Mouse (Mus musculus) MEL (cell line): Measurements from ENCODE around the gene Lmbrd2. TPM values are rescaled to one million over a fixed set of nuclear protein-coding genes. Genes with fewer than 3 reads are reported as not detected.

Experiments
- DNase-seq: peaks from one replicate; pipeline ENCODE4 v3.0.0; 2011; ENCODE audit warnings: low read depth, low spot score
- H3K27ac ChIP-seq: 2 replicates; pipeline ENCODE4 v1.5.1; 2012; ENCODE audit warnings: low read depth, mild to moderate bottlenecking, control low read depth, low read length, moderate library complexity; ENCODE audit not compliant: control insufficient read depth
- H3K27me3 ChIP-seq, 2 experiments: fragments of 150-350 bp in 1 of 2; sonication (generic) in 1 of 2; 2 replicates each; pipeline ENCODE4 v1.6.1; 2012; ENCODE audit warnings: low read length in 2 of 2, mild to moderate bottlenecking in 2 of 2, improper control_type of control experiment in 1 of 2, moderate library complexity in 1 of 2; ENCODE audit not compliant: insufficient read depth in 2 of 2, control insufficient read depth in 1 of 2
- H3K36me3 ChIP-seq, 2 experiments: 2 replicates each; pipeline ENCODE4 v1.6.1; 2012 to 2014; ENCODE audit warnings: low read length in 2 of 2, improper control_type of control experiment in 1 of 2, inconsistent platforms in 1 of 2, mild to moderate bottlenecking in 1 of 2; ENCODE audit not compliant: insufficient read depth in 2 of 2, control insufficient read depth in 1 of 2
- H3K4me1 ChIP-seq, 2 experiments: fragments of 150-350 bp in 1 of 2; sonication (generic) in 1 of 2; 2 replicates each; pipeline ENCODE4 v1.6.1; 2012; ENCODE audit warnings: low read length in 2 of 2, improper control_type of control experiment in 1 of 2, mild to moderate bottlenecking in 1 of 2; ENCODE audit not compliant: insufficient read depth in 2 of 2, control insufficient read depth in 1 of 2
- H3K4me3 ChIP-seq, 2 experiments: fragments of 150-350 bp in 1 of 2; sonication (generic) in 1 of 2; 2 replicates each; pipeline ENCODE4 v1.5.1; 2012; ENCODE audit warnings: low read depth in 2 of 2, low read length in 2 of 2, mild to moderate bottlenecking in 2 of 2, moderate library complexity in 2 of 2, control low read depth in 1 of 2, improper control_type of control experiment in 1 of 2; ENCODE audit not compliant: control insufficient read depth in 1 of 2, insufficient read depth in 1 of 2
- H3K79me2 ChIP-seq: 2 replicates; pipeline ENCODE4 v1.6.1; 2012; ENCODE audit warnings: mild to moderate bottlenecking, low read length, moderate library complexity; ENCODE audit not compliant: control insufficient read depth, poor library complexity, insufficient read depth
- H3K9ac ChIP-seq: 2 replicates; pipeline ENCODE4 v1.6.1; 2012; ENCODE audit warnings: low read depth, mild to moderate bottlenecking, control low read depth, low read length, moderate library complexity; ENCODE audit not compliant: control insufficient read depth, poor library complexity, severe bottlenecking
- H3K9me3 ChIP-seq: fragments of 150-350 bp; sonication (generic); replicated peaks from 2 replicates; pipeline ENCODE4 v1.6.1; 2012; ENCODE audit warnings: mild to moderate bottlenecking, low read length, improper control_type of control experiment, moderate library complexity; ENCODE audit not compliant: insufficient read depth
- BHLHE40 ChIP-seq: IDR thresholded peaks from 2 replicates; pipeline ENCODE4 v1.6.1; 2012; ENCODE audit warnings: low read depth, mild to moderate bottlenecking, inconsistent platforms, low read length, improper control_type of control experiment, borderline replicate concordance
- CHD1 ChIP-seq: IDR thresholded peaks from 2 replicates; pipeline ENCODE4 v1.6.1; 2012; ENCODE audit warnings: low read depth, mild to moderate bottlenecking, inconsistent platforms, low read length, improper control_type of control experiment
- CHD2 ChIP-seq: IDR thresholded peaks from 2 replicates; pipeline ENCODE4 v1.6.1; 2011; ENCODE audit warnings: low read length, improper control_type of control experiment
- E2F4 ChIP-seq: IDR thresholded peaks from 2 replicates; pipeline ENCODE4 v1.6.1; 2011; ENCODE audit warnings: low read depth, low read length, improper control_type of control experiment, borderline replicate concordance
- HCFC1 ChIP-seq: IDR thresholded peaks from 2 replicates; pipeline ENCODE4 v1.6.1; 2012; ENCODE audit warnings: low read depth, mild to moderate bottlenecking, inconsistent platforms, low read length, improper control_type of control experiment, moderate library complexity
- KAT2A ChIP-seq: conservative IDR thresholded peaks from 2 replicates; pipeline ENCODE4 v1.6.1; 2012; ENCODE audit warnings: low read depth, low read length, improper control_type of control experiment, inconsistent platforms
- MAFK ChIP-seq: IDR thresholded peaks from 2 replicates; pipeline ENCODE4 v1.6.1; 2011; ENCODE audit warnings: low read depth, mild to moderate bottlenecking, low read length, improper control_type of control experiment, borderline replicate concordance
- MAZ ChIP-seq: IDR thresholded peaks from 2 replicates; pipeline ENCODE4 v1.6.1; 2012; ENCODE audit warnings: low read depth, mild to moderate bottlenecking, inconsistent platforms, low read length, improper control_type of control experiment
- MYB ChIP-seq: IDR thresholded peaks from 2 replicates; pipeline ENCODE4 v1.6.1; 2011; ENCODE audit warnings: mild to moderate bottlenecking, low read depth, low read length, improper control_type of control experiment
- MYC ChIP-seq: IDR thresholded peaks from 2 replicates; pipeline ENCODE4 v1.6.1; 2011; ENCODE audit warnings: low read depth, mild to moderate bottlenecking, low read length, improper control_type of control experiment, moderate library complexity
- NELFE ChIP-seq: IDR thresholded peaks from 2 replicates; pipeline ENCODE4 v1.6.1; 2011; ENCODE audit warnings: low read depth, low read length, improper control_type of control experiment
- NRF1 ChIP-seq: IDR thresholded peaks from 2 replicates; pipeline ENCODE4 v1.6.1; 2014; ENCODE audit warnings: low read depth, mild to moderate bottlenecking, inconsistent platforms, low read length, improper control_type of control experiment, moderate library complexity; ENCODE audit not compliant: poor library complexity, insufficient read depth, severe bottlenecking
- POLR2A ChIP-seq, 2 experiments: IDR thresholded peaks; 2 replicates each; pipeline ENCODE4 v1.6.1; 2011 to 2012; ENCODE audit warnings: low read length in 2 of 2, mild to moderate bottlenecking in 2 of 2, control low read depth in 1 of 2, improper control_type of control experiment in 1 of 2, low read depth in 1 of 2, moderate library complexity in 1 of 2; ENCODE audit not compliant: control insufficient read depth in 1 of 2, insufficient read depth in 1 of 2, poor library complexity in 1 of 2
- POLR2AphosphoS2 ChIP-seq: IDR thresholded peaks from 2 replicates; pipeline ENCODE4 v1.6.1; 2011; ENCODE audit warnings: low read length, improper control_type of control experiment
- RAD21 ChIP-seq: IDR thresholded peaks from 2 replicates; pipeline ENCODE4 v1.6.1; 2011; ENCODE audit warnings: mild to moderate bottlenecking, low read depth, low read length, improper control_type of control experiment
- TCF12 ChIP-seq: IDR thresholded peaks from 2 replicates; pipeline ENCODE4 v1.6.1; 2014; ENCODE audit warnings: low read depth, mild to moderate bottlenecking, inconsistent platforms, low read length, improper control_type of control experiment, moderate library complexity
- UBTF ChIP-seq: IDR thresholded peaks from 2 replicates; pipeline ENCODE4 v1.6.1; 2012; ENCODE audit warnings: low read depth, mild to moderate bottlenecking, inconsistent platforms, low read length, improper control_type of control experiment, moderate library complexity, borderline replicate concordance; ENCODE audit not compliant: insufficient read depth
- ZC3H11A ChIP-seq: IDR thresholded peaks from 2 replicates; pipeline ENCODE4 v1.6.1; 2012; ENCODE audit warnings: low read depth, mild to moderate bottlenecking, inconsistent platforms, low read length, improper control_type of control experiment
- ZKSCAN1 ChIP-seq: IDR thresholded peaks from 2 replicates; pipeline ENCODE4 v1.6.1; 2012; ENCODE audit warnings: low read depth, mild to moderate bottlenecking, inconsistent platforms, low read length, improper control_type of control experiment, moderate library complexity
- ZNF384 ChIP-seq: IDR thresholded peaks from 2 replicates; pipeline ENCODE4 v1.6.1; 2012; ENCODE audit warnings: low read depth, mild to moderate bottlenecking, inconsistent platforms, low read length, improper control_type of control experiment
- polyA plus RNA-seq, 2 experiments: library from polyadenylated mRNA; stranded (reverse) in 1 of 2; unstranded in 1 of 2; fragments of >175 nt in 1 of 2; fragments of >200 nt in 1 of 2; gene quantifications; 2 replicates each; pipeline versions ENCODE4 v1.2.1 to v1.2.4; 2012; ENCODE audit warnings: low replicate concordance in 2 of 2, low read depth in 1 of 2; ENCODE audit not compliant: insufficient read length in 2 of 2, insufficient read depth in 1 of 2, missing spikeins in 1 of 2
- total RNA-seq: library from RNA; depleted of rRNA; stranded (reverse); fragments of 300-350 nt; gene quantifications from 2 replicates; pipeline ENCODE4 v1.2.3, GENCODE M21; 2012

Lmbrd2 gene
- total and polyA plus RNA-seq, 3 experiments: 7.9 to 62.9 (median 8.2) TPM

- Histone ChIP-seq H3K4me1 (no peaks in the 10 kb centered on the region), H3K9me3 (no peaks in the 10 kb centered on the region), H3K27ac (no peak overlapping the region), H3K9ac (no peak overlapping the region), H3K27me3 (no peaks in the 10 kb centered on the region), H3K36me3 (peaks cover 0 to 69% of the 10 kb centered on the region in 2 experiments; a peak in 3 of 4 replicates), H3K4me3 (no peak overlapping the region), H3K79me2 (no peaks in the 10 kb centered on the region; the same call in 1 of the 2 replicates)
- no peak for DNase-seq
- TF ChIP-seq NRF1 (no peak), UBTF (no peak), HCFC1 (no peak), CHD1 (no peak), ZKSCAN1 (no peak), POLR2AphosphoS2 (no peak), ZNF384 (no peak), CHD2 (no peak), MAFK (no peak), MYB (no peak), MYC (no peak), BHLHE40 (no peak), RAD21 (no peak), ZC3H11A (no peak), TCF12 (no peak), POLR2A (IDR thresholded peaks at IDR 0.05; ENCODE audit: control insufficient read depth in 1 of 2, insufficient read depth in 1 of 2, low read depth in 1 of 2, low read length in 2 of 2, poor library complexity in 1 of 2) (no peak), E2F4 (no peak), MAZ (no peak), NELFE (no peak), KAT2A (no peak)
These were observed 43.5 kb upstream of the Lmbrd2 start for GRCm38 (mm10) chr15:9096865-9097264.

- Histone ChIP-seq H3K9ac (no peak overlapping the region), H3K4me1 (no peaks in the 10 kb centered on the region), H3K36me3 (peaks cover 0 to 70% of the 10 kb centered on the region in 2 experiments; a peak in 2 of 4 replicates), H3K4me3 (no peak overlapping the region), H3K27me3 (no peaks in the 10 kb centered on the region), H3K9me3 (no peaks in the 10 kb centered on the region), H3K27ac (no peak overlapping the region), H3K79me2 (no peaks in the 10 kb centered on the region)
- no peak for TF ChIP-seq MYC
- no peak for TF ChIP-seq ZNF384
- no peak for TF ChIP-seq BHLHE40
- no peak for TF ChIP-seq NRF1
- DNase-seq: no peak
These were observed 39.8 kb upstream of the Lmbrd2 start for GRCm38 (mm10) chr15:9100446-9101077.
